Mouse (Mus musculus) G1E (cell line): ENCODE results near the gene Akap6.

Source experiments
- CTCF ChIP-seq: IDR thresholded peaks from 2 replicates; pipeline ENCODE4 v1.5.1; 2012; ENCODE audit warnings: low read depth, low read length, inconsistent platforms, mixed read lengths
- GATA1 ChIP-seq: IDR thresholded peaks from 2 replicates; pipeline ENCODE4 v1.6.1; 2012; ENCODE audit warnings: borderline replicate concordance, low read length, inconsistent platforms, mixed read lengths
- TAL1 ChIP-seq: conservative IDR thresholded peaks from 2 replicates; pipeline ENCODE4 v1.6.1; 2012; ENCODE audit warnings: low read depth, low read length, inconsistent platforms, mixed read lengths

- TF ChIP-seq CTCF (no peak), GATA1 (no peak), TAL1 (no peak)
These were observed 258.4 kb downstream of the Akap6 start for GRCm38 (mm10) chr12:52957587-52957986.
